Mouse (Mus musculus): ENCODE data around the gene Adcy4. TPM values are rescaled to one million over a fixed set of nuclear protein-coding genes. Genes with fewer than 3 reads are reported as not detected.
A peak's percentile ranks its signal among the peaks of the same experiment; 100 is the strongest.

The Adcy4 gene
- total and polyA plus RNA-seq, 3 experiments, result 0.05 to 0.16 TPM; not detected in 1

DNA sequence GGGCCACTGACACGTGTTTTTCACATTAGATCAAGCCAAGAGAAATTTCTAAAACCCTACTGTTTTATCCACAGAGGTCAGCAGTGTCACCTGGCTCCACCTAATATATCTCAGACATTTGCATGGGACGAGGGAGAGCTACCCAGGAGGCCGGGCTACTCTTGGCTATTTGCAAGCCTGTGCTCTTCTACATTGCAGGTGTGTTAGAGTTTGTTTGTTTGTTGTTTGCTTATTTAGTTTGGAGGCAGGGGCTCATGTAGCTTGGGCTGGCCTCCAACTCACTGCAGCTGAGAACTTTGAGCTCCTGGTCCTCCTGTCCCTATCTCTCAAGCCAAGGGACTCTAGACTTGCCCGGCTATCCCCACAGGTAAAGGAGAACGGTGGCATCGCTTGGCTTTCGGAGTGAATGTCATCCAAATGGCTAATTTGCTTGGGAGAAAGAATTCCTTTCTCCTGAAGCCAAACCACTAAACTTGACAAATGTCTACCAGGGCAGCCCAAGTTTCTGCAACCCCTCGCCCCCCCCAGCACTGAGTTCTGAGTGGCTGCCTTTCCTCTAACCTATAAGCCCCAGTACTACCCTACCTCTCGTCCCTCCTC lies 1.4 kb downstream of the Adcy4 start:
- Histone ChIP-seq H3K4me1 (ENCODE audit: insufficient read depth, low read depth, low read length) (peaks cover 34% of the 10 kb centered on the region), H3K4me3 (ENCODE audit: low read depth, low read length) (no peak overlapping the region), H3K27me3 (ENCODE audit: insufficient read depth, low read length) (peaks cover 93% of the 10 kb centered on the region), H3K9me3 (replicated peaks) (no peaks in the 10 kb centered on the region), H3K36me3 (replicated peaks) (no peaks in the 10 kb centered on the region)
- TF ChIP-seq POLR2AphosphoS5 (IDR thresholded peaks at IDR 0.05; ENCODE audit: insufficient replicate concordance, low read depth, low read length), result no peak
- TF ChIP-seq CTCF (IDR thresholded peaks at IDR 0.05; ENCODE audit: low read depth, low read length), result no peak
- TF ChIP-seq GATA1 (IDR thresholded peaks at IDR 0.05; ENCODE audit: borderline replicate concordance, low read length), result no peak
- no peak for TF ChIP-seq GATA2 (IDR thresholded peaks at IDR 0.05; ENCODE audit: borderline replicate concordance, low read depth, low read length)
- no peak for TF ChIP-seq TAL1 (conservative IDR thresholded peaks at IDR 0.05; ENCODE audit: low read depth, low read length)
- ATAC-seq (ENCODE audit: extremely low read depth, insufficient number of reproducible peaks, low FRiP score, poor library complexity, severe bottlenecking) (no peak), DNase-seq (ENCODE audit: low spot score) (no peak)

DNA sequence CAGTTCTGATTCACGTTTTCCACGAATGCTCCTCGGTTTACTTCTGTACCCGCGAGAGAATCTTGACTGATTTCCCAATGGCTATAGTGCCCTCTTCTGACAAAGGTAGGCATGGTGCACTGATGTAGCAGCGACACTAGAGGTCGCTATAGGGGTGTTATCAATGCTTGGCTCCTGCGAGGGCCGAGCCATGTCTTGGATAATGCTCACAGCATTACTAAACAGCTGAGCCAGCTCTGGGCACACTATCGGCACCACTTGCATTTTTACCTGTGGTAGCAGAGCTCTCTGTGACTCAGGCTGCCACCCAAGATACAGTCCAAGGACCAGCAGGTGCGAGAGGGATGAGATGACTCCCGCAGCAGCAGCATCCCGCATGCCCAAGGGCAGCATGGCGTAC lies 2.6 kb downstream of the Adcy4 start:
- H3K36me3 ChIP-seq (replicated peaks), result no peaks in the 10 kb centered on the region
- DNase-seq (ENCODE audit: low spot score) (peak; percentile 75), ATAC-seq (ENCODE audit: extremely low read depth, insufficient number of reproducible peaks, low FRiP score, poor library complexity, severe bottlenecking) (peak; percentile 40)
- H3K27me3 ChIP-seq (ENCODE audit: insufficient read depth, low read length), result peaks cover 92% of the 10 kb centered on the region
- TF ChIP-seq CTCF (IDR thresholded peaks at IDR 0.05; ENCODE audit: low read depth, low read length) (peak; percentile 96), TAL1 (conservative IDR thresholded peaks at IDR 0.05; ENCODE audit: low read depth, low read length) (no peak), GATA1 (IDR thresholded peaks at IDR 0.05; ENCODE audit: borderline replicate concordance, low read length) (no peak), GATA2 (IDR thresholded peaks at IDR 0.05; ENCODE audit: borderline replicate concordance, low read depth, low read length) (no peak)
- peaks cover 45% of the 10 kb centered on the region for H3K4me1 ChIP-seq (ENCODE audit: insufficient read depth, low read depth, low read length)
- no peaks in the 10 kb centered on the region for H3K9me3 ChIP-seq (replicated peaks)
- no peak overlapping the region; the same call in 1 of the 2 replicates for H3K4me3 ChIP-seq (ENCODE audit: low read depth, low read length)

DNA sequence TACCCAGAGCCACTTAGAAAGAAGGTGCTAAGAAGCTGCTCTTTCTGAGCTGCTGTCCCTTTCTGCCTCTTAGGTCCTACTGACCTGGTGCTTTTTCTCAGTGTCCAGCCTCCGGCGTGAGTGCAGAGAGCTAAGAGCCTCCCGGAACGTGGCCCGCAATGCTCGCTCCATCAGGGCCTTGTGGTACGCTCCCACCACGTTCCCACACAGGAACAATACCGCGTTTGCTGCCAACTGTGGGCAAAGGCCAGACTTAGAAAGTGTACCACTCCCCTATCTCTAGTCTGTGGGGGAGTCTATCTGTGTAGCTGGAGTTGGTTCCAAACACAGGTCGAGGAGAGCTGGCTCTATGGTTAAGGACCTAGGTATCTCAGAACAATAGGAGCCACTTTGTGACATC lies 3.2 kb downstream of the Adcy4 start:
- Histone ChIP-seq H3K4me3 (ENCODE audit: low read depth, low read length) (no peak overlapping the region), H3K4me1 (ENCODE audit: insufficient read depth, low read depth, low read length) (peaks cover 46% of the 10 kb centered on the region), H3K27me3 (ENCODE audit: insufficient read depth, low read length) (peaks cover 89% of the 10 kb centered on the region), H3K9me3 (replicated peaks) (no peaks in the 10 kb centered on the region), H3K36me3 (replicated peaks) (no peaks in the 10 kb centered on the region)
- ATAC-seq (ENCODE audit: extremely low read depth, insufficient number of reproducible peaks, low FRiP score, poor library complexity, severe bottlenecking) (no peak), DNase-seq (ENCODE audit: low spot score) (no peak)
- TF ChIP-seq GATA1 (IDR thresholded peaks at IDR 0.05; ENCODE audit: borderline replicate concordance, low read length) (no peak), POLR2AphosphoS5 (IDR thresholded peaks at IDR 0.05; ENCODE audit: insufficient replicate concordance, low read depth, low read length) (no peak), CTCF (IDR thresholded peaks at IDR 0.05; ENCODE audit: low read depth, low read length) (no peak)

DNA sequence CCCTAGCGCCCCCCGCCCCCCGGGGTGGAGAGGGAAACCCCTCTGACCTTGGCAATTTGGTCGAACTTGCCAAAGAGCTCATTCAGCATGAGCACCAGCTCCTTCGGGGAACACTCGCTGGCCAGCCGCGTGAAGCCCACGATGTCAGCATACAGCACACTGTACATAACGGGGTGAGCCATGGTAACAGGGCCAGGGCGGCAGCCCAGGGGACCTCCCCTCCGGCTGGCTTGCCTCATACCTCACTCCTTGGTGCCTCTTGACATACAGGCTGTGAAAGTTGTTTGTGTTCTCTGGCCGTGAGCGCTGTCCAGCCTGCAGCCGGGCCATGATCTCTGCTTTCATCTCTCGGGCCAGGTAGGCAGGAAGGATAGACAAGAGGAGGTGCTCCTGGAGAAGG lies 4.2 kb downstream of the Adcy4 start:
- ATAC-seq (ENCODE audit: extremely low read depth, insufficient number of reproducible peaks, low FRiP score, poor library complexity, severe bottlenecking), result no peak

DNA sequence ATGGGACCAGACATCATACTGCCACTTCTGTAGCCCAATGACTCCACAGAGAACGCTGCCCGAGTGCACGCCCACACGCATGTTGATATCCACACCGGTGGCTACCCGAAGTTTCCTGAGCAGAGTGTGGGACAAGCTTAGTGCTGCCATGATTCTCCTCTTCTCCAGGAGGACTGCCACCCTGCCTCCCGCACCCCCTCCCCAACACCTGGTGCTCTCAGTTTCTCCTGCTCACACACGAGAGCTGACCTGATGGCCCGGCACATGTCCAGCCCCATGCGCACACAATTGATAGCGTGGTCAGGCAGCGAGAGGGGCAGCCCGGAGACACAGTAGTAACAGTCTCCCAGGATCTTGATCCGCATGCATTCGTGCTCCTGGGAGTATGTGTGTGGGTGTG lies 5.2 kb downstream of the Adcy4 start:
- H3K27me3 ChIP-seq (ENCODE audit: insufficient read depth, low read length), result peaks cover 87% of the 10 kb centered on the region
- DNase-seq (ENCODE audit: low spot score) (no peak), ATAC-seq (ENCODE audit: extremely low read depth, insufficient number of reproducible peaks, low FRiP score, poor library complexity, severe bottlenecking) (no peak)
- TF ChIP-seq GATA1 (IDR thresholded peaks at IDR 0.05; ENCODE audit: borderline replicate concordance, low read length) (no peak), POLR2AphosphoS5 (IDR thresholded peaks at IDR 0.05; ENCODE audit: insufficient replicate concordance, low read depth, low read length) (no peak), TAL1 (conservative IDR thresholded peaks at IDR 0.05; ENCODE audit: low read depth, low read length) (no peak), GATA2 (IDR thresholded peaks at IDR 0.05; ENCODE audit: borderline replicate concordance, low read depth, low read length) (no peak), CTCF (IDR thresholded peaks at IDR 0.05; ENCODE audit: low read depth, low read length) (no peak)
- no peaks in the 10 kb centered on the region for H3K9me3 ChIP-seq (replicated peaks)
- H3K36me3 ChIP-seq (replicated peaks), result no peaks in the 10 kb centered on the region
- peaks cover 49% of the 10 kb centered on the region for H3K4me1 ChIP-seq (ENCODE audit: insufficient read depth, low read depth, low read length)
- H3K4me3 ChIP-seq (ENCODE audit: low read depth, low read length), result no peak overlapping the region

More for the DNA sequence above, 4.2 kb downstream of the Adcy4 start:
- Histone ChIP-seq H3K4me3 (ENCODE audit: low read depth, low read length) (no peak overlapping the region), H3K4me1 (ENCODE audit: insufficient read depth, low read depth, low read length) (peaks cover 41% of the 10 kb centered on the region), H3K36me3 (replicated peaks) (no peaks in the 10 kb centered on the region), H3K9me3 (replicated peaks) (no peaks in the 10 kb centered on the region), H3K27me3 (ENCODE audit: insufficient read depth, low read length) (peaks cover 87% of the 10 kb centered on the region)
- DNase-seq (ENCODE audit: low spot score), result no peak
- TF ChIP-seq GATA2 (IDR thresholded peaks at IDR 0.05; ENCODE audit: borderline replicate concordance, low read depth, low read length), result no peak
- no peak for TF ChIP-seq GATA1 (IDR thresholded peaks at IDR 0.05; ENCODE audit: borderline replicate concordance, low read length)
- TF ChIP-seq CTCF (IDR thresholded peaks at IDR 0.05; ENCODE audit: low read depth, low read length), result no peak
- no peak for TF ChIP-seq POLR2AphosphoS5 (IDR thresholded peaks at IDR 0.05; ENCODE audit: insufficient replicate concordance, low read depth, low read length)
- TF ChIP-seq TAL1 (conservative IDR thresholded peaks at IDR 0.05; ENCODE audit: low read depth, low read length), result no peak

DNA sequence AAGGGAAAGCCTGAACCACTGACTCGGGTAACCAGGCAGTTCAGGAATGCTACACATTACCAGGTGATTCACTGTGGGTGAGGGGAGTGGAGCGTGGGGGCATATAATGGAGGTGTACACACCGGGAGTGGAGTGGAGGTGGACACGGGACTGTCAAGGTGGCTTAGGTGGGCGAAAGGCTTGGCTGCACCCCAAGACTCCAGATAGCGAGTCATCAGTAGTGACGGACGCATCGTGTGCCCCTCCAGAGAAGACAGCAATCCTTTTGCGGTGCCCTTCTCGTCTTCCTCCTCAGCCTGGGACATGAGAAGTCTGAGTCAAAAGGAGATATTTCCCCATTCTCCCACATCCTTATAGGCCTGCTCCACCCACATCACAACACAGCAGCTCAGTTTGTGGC lies 6.1 kb downstream of the Adcy4 start:
- H3K27me3 ChIP-seq (ENCODE audit: insufficient read depth, low read length), result peaks cover 85% of the 10 kb centered on the region
- no peak for TF ChIP-seq GATA2 (IDR thresholded peaks at IDR 0.05; ENCODE audit: borderline replicate concordance, low read depth, low read length)
- TF ChIP-seq CTCF (IDR thresholded peaks at IDR 0.05; ENCODE audit: low read depth, low read length), result no peak
- TF ChIP-seq TAL1 (conservative IDR thresholded peaks at IDR 0.05; ENCODE audit: low read depth, low read length), result no peak
- no peak for TF ChIP-seq POLR2AphosphoS5 (IDR thresholded peaks at IDR 0.05; ENCODE audit: insufficient replicate concordance, low read depth, low read length)
- no peak for TF ChIP-seq GATA1 (IDR thresholded peaks at IDR 0.05; ENCODE audit: borderline replicate concordance, low read length)
- H3K36me3 ChIP-seq (replicated peaks), result no peaks in the 10 kb centered on the region
- no peak overlapping the region for H3K4me3 ChIP-seq (ENCODE audit: low read depth, low read length)
- DNase-seq (ENCODE audit: low spot score), result no peak
- H3K9me3 ChIP-seq (replicated peaks), result no peaks in the 10 kb centered on the region
- no peak for ATAC-seq (ENCODE audit: extremely low read depth, insufficient number of reproducible peaks, low FRiP score, poor library complexity, severe bottlenecking)
- H3K4me1 ChIP-seq (ENCODE audit: insufficient read depth, low read depth, low read length), result peaks cover 56% of the 10 kb centered on the region
